Mouse (Mus musculus) left cerebral cortex, adult 2 months (tissue): Measurements from ENCODE around the gene Tsen15. TPM values are rescaled to one million over a fixed set of nuclear protein-coding genes. Genes with fewer than 3 reads are reported as not detected.

Experiments used
- DNase-seq, 2 experiments: peaks; one replicate each; pipeline ENCODE4 v3.0.0; 2021 to 2022; ENCODE audit warnings: low spot score in 2 of 2, mixed read lengths in 1 of 2; ENCODE audit errors: extremely low spot score in 1 of 2
- H3K27ac ChIP-seq: fragments of 200-600 bp; 2 replicates; pipeline ENCODE4 v1.8.1; 2022
- H3K4me3 ChIP-seq: fragments of 200-600 bp; 2 replicates; pipeline ENCODE4 v1.8.1; 2022
- CTCF ChIP-seq: fragments of 200-600 bp; IDR thresholded peaks from 2 replicates; pipeline ENCODE4 v1.8.1; 2022; ENCODE audit warnings: antibody characterized with exemption, mild to moderate bottlenecking, moderate library complexity
- intact Hi-C: fragments of 180-260 bp; cut with DNase I; formaldehyde crosslinking; loops from one replicate; pipeline ENCODE4 v1.15.1; 2025
- total RNA-seq, 2 experiments: library from RNA; stranded (reverse); gene quantifications; 2 replicates each; pipeline ENCODE4 v1.2.3; 2021

The Tsen15 gene
- total RNA-seq, 2 experiments from 2014 or later: 36.1 to 36.5 TPM

- no peak overlapping the region for H3K27ac ChIP-seq
- DNase-seq: peak; percentile 67 to 69
- TF ChIP-seq CTCF: peak; percentile 94
- intact Hi-C loops: loop anchor here (1.0 to 5.0 kb wide), 4 partner anchors 137 to 549 kb away; partner anchors contain the start of gene 1700025G04Rik
- H3K4me3 ChIP-seq: no peak overlapping the region
Observed at GRCm38 (mm10) chr1:152369139-152369538, 17.3 kb downstream of the Tsen15 start.

DNA sequence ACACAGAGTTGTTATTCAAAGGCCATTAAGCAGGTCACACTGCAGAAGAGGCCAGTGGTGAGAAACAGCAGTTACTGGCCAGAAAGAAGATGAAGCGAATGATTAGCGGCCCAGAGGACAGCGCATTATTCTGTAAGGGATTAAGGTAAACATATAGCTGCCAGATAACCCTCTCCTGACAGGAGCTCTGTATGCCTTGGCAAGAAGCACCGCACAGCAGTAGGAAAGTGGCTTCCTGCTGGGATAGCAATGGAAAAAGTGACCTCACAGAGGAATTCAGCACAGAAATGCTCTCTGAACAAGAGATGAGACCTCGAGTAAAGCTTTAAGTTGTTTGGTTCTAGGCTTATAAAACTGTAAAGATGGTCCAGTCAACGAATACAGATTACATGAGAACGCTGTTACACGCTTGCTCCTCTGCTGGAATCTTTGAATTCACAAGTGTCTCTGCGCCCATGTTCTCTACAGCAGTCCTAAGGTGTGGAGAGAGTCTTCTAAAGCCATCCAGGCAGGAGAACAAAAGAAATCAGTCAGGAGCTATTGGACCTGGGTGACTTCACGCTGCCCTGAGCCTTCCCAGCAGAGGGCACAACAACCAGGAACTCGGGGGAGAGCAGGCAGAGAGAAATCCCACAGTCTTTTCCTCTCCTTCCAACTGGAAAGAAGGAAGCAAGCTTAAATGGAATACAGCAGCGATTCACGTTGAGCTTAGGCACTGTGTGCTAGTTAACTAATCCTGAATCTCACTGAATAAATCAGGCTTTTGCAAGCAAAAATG is 18.0 kb downstream of the Tsen15 start:
- no peak overlapping the region for H3K27ac ChIP-seq
- no peak for DNase-seq
- no peak for TF ChIP-seq CTCF
- intact Hi-C loops: loop anchor here (1.0 to 5.0 kb wide), 4 partner anchors 136 to 548 kb away; partner anchors contain the start of gene 1700025G04Rik
- H3K4me3 ChIP-seq: no peak overlapping the region

DNA sequence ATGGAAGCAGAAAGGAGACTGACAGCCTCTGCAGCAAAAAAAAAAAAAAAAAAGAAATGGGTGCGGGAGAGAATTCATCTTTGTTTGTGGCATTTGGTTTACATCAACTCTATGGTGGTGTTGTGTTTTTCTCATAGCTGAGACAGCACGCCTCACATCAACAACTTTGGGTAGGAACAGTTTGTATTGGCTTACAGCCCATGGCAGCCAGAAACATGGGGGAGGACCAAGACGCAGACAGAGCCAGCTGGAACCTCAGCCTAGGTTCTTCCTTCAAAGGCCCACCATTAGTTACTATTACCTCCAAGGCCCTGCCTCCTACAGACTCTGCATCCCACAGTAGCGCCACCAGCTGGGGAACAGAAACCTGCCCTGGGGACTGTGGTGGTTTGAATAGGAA is 29.8 kb downstream of the Tsen15 start:
- DNase-seq: no peak
- no peak overlapping the region for H3K4me3 ChIP-seq
- TF ChIP-seq CTCF: no peak
- H3K27ac ChIP-seq: no peak overlapping the region
- intact Hi-C loops: loop anchor here (5.0 kb wide), 1 partner anchor 64 kb away; no protein-coding TSS in a partner anchor

GRCm38 (mm10) chr1:152347946-152348345 is 38.5 kb downstream of the Tsen15 start:
- intact Hi-C loops: no loop called here
- TF ChIP-seq CTCF: no peak
- DNase-seq: no peak
- H3K27ac ChIP-seq: no peak overlapping the region
- no peak overlapping the region for H3K4me3 ChIP-seq

DNA sequence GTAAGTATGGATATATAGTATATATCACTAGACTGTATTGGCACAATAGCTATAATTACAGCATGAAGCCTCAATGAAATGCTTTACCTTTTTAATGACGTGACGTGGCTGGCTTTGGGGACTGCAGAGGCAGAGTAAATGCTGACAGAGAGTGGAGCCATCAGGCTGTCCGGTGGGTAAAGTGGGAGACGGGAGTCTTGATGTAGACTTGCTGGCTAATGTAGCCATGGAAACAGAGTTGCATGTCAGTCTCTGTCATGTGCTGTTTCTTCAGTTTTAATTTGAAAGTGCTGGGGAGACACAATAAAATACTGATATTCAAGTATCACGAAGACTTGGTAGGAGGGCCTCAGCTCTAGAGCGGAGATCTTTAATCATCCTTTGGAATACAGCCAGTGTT is 62.5 kb downstream of the Tsen15 start:
- TF ChIP-seq CTCF: no peak
- H3K4me3 ChIP-seq: no peak overlapping the region
- no peak for DNase-seq
- H3K27ac ChIP-seq: no peak overlapping the region
- intact Hi-C loops: no loop called here

Other genes with a start within 250 kb of the Tsen15 start
- 1 to 10 TPM; 6.5 to 6.6 TPM for gene Colgalt2, start 13.1 kb upstream of the Tsen15 start, total RNA-seq